18 mouse cellular contexts compared by ENCODE assay signal in the genomic region with DNA sequence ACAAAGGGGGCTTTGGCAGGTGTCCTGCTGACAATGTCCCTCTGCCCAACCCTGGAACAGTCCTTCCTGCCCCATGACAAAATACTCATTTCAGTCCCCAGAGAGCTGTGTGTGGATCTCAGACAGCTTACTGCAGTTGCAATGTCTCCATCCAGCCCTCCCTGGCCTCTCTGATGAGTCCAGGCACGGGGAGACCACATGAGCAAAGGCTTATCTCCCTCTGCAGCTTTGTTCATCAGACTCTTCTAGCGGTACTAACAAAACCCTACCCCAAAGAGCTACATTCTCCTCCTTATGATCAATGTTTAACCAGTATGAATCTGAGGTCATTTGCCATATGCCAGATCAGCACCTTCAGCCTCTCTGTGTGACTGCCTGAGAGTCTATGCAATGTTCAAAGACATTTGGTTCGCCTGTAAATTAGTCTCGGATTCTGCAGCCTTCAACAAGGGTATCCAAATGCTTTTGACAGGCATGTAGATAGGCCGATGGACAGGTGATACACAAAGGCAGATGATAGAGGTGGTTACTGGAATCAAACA. TPM values are rescaled to one million over a fixed set of nuclear protein-coding genes. Genes with fewer than 3 reads are reported as not detected.
DNase-seq lines count a peak whose midpoint lies in the region.
"Had no signal": no experiment of that assay in that cellular context is flagged by ENCODE, and none has a peak within 500 bp of the region (broad histone marks: within the 10 kb centered on the region; RNA-seq: fewer than 3 reads in every experiment).

No protein-coding gene starts in this region.

- no peak overlapping the region for H3K27ac ChIP-seq in heart, embryonic 10.5 days
- H3K27ac ChIP-seq: embryonic facial prominence, embryonic 13.5 days; forebrain, embryonic 12.5 days; hindbrain, embryonic 10.5 days; hindbrain, embryonic 14.5 days had no signal

- DNase-seq in heart, adult 11 months = peak; percentile 69
- no peak for DNase-seq in heart, embryonic 10.5 days (ENCODE audit: low spot score)
- DNase-seq in kidney, adult 9 months = peak; percentile 48
- no peak for DNase-seq in kidney, adult 18-20 months
- peak; percentile 1 for DNase-seq in thymus, postnatal 14 days
- no peak for DNase-seq in thymus, postnatal 0 days (ENCODE audit: low spot score)
- no peak for DNase-seq in lung, postnatal 36 days
- DNase-seq: adrenal gland, adult 2 months; adrenal gland, postnatal 25 days; cerebellum, adult 18-20 months; cerebellum, adult 9-11 months; cerebellum, postnatal 36 days; gastrocnemius, postnatal 10 days had no signal

- no peaks in the 10 kb centered on the region for H3K36me3 ChIP-seq in heart, embryonic 10.5 days
- H3K36me3 ChIP-seq: embryonic facial prominence, embryonic 13.5 days; forebrain, embryonic 12.5 days; hindbrain, embryonic 10.5 days had no signal

- 74% methylated on average over 5 of the region's 5 CpGs for WGBS in heart, embryonic 10.5 days

- no peaks in the 10 kb centered on the region for H3K4me1 ChIP-seq in heart, embryonic 10.5 days
- H3K4me1 ChIP-seq: forebrain, embryonic 12.5 days; hindbrain, embryonic 10.5 days had no signal

- H3K9me3 ChIP-seq in heart, embryonic 10.5 days = no peaks in the 10 kb centered on the region
- H3K9me3 ChIP-seq: embryonic facial prominence, embryonic 13.5 days; forebrain, embryonic 12.5 days; hindbrain, embryonic 10.5 days had no signal

- 0 out of 2 replicates have a peak, but pooled peaks cover 9% of the 10 kb centered on the region for H3K27me3 ChIP-seq in heart, embryonic 10.5 days (ENCODE audit: insufficient read depth, poor library complexity, severe bottlenecking)
- H3K27me3 ChIP-seq: embryonic facial prominence, embryonic 13.5 days; forebrain, embryonic 12.5 days; Patski had no signal

- no peak overlapping the region for H3K4me3 ChIP-seq in heart, embryonic 10.5 days
- H3K4me3 ChIP-seq: embryonic facial prominence, embryonic 13.5 days; forebrain, embryonic 12.5 days; hindbrain, embryonic 10.5 days had no signal

RNA-seq across cellular contexts. Expression of gene Slc2a9, which starts 36.3 kb away (rescaled TPM):
- polyA plus RNA-seq in heart, embryonic 10.5 days (2016; fragmentation: Nextera tagmentation; extraction: Ambion mirVana) = 0.31 and 0.47 TPM in 2 replicates
- 4.7 and 5.2 TPM in 2 replicates for polyA plus RNA-seq in thymus, postnatal 0 days (2015; fragmentation: Nextera tagmentation; extraction: Ambion mirVana)

Comparison
In these comparisons a context has a peak if more than half of its experiments do, and no peak if none do; other contexts are left out.
1. DNase-seq: peak in heart, adult 11 months (single experiment), kidney, adult 9 months (single experiment) and thymus, postnatal 14 days (single experiment); none in heart, embryonic 10.5 days (single experiment), kidney, adult 18-20 months (single experiment), thymus, postnatal 0 days (single experiment) and lung, postnatal 36 days (single experiment).